Mouse (Mus musculus) liver, embryonic 14.5 days (tissue): Measurements from ENCODE around the gene Syne1. TPM values are rescaled to one million over a fixed set of nuclear protein-coding genes. Genes with fewer than 3 reads are reported as not detected.
A peak's percentile ranks its signal among the peaks of the same experiment; 100 is the strongest.

Source experiments
- ATAC-seq: fragments of 200-750 bp; cut with Nextera tagmentation; 2 replicates; pipeline ENCODE4 v1.8.0; 2017; ENCODE audit warnings: moderate number of reproducible peaks, mild to moderate bottlenecking, moderate library complexity; ENCODE audit not compliant: insufficient read depth
- DNase-seq, 3 experiments: peaks; one replicate each; pipeline ENCODE4 v3.0.0-alpha.2; 2012 to 2013; ENCODE audit warnings: low read depth in 3 of 3, low spot score in 3 of 3
- H3K27ac ChIP-seq: fragments of 300-500 bp; sonication (generic); 2 replicates; pipeline ENCODE4 v1.5.1; 2014; ENCODE audit warnings: moderate library complexity, mild to moderate bottlenecking, control low read depth, inconsistent platforms
- H3K27me3 ChIP-seq: fragments of 300-500 bp; sonication (generic); 2 replicates; pipeline ENCODE4 v1.6.1; 2014; ENCODE audit warnings: mild to moderate bottlenecking, low read length, moderate library complexity; ENCODE audit not compliant: control insufficient read depth, insufficient read depth
- H3K36me3 ChIP-seq: fragments of 300-500 bp; sonication (generic); replicated peaks from 2 replicates; pipeline ENCODE4 v1.6.1; 2014; ENCODE audit warnings: low read depth; ENCODE audit not compliant: control insufficient read depth, insufficient read depth
- H3K4me1 ChIP-seq, 2 experiments: fragments of 200-500 bp in 1 of 2; fragments of 300-500 bp in 1 of 2; sonication (generic) in 1 of 2; replicated peaks; 2 replicates each; pipeline ENCODE4 v1.6.1; 2012 to 2014; ENCODE audit warnings: antibody characterized with exemption in 1 of 2, inconsistent platforms in 1 of 2, low read length in 1 of 2; ENCODE audit not compliant: control insufficient read depth in 2 of 2, insufficient read depth in 2 of 2
- H3K4me2 ChIP-seq: fragments of 300-500 bp; sonication (generic); 2 replicates; pipeline ENCODE4 v1.6.1; 2014; ENCODE audit warnings: low read depth, mild to moderate bottlenecking, control low read depth, moderate library complexity
- H3K4me3 ChIP-seq, 2 experiments: fragments of 200-500 bp in 1 of 2; fragments of 300-500 bp in 1 of 2; sonication (generic) in 1 of 2; 2 replicates each; pipeline ENCODE4 v1.5.1; 2012 to 2014; ENCODE audit warnings: low read depth in 2 of 2, low read length in 2 of 2, mild to moderate bottlenecking in 2 of 2, control low read depth in 1 of 2, inconsistent platforms in 1 of 2, moderate library complexity in 1 of 2; ENCODE audit not compliant: insufficient read depth in 1 of 2
- H3K9ac ChIP-seq: fragments of 300-500 bp; sonication (generic); replicated peaks from 2 replicates; pipeline ENCODE4 v1.6.1; 2014; ENCODE audit warnings: mild to moderate bottlenecking, control low read depth, moderate library complexity
- H3K9me3 ChIP-seq: fragments of 300-500 bp; sonication (generic); 2 replicates; pipeline ENCODE4 v1.6.1; 2016; ENCODE audit warnings: low read length, mixed read lengths; ENCODE audit not compliant: control insufficient read depth
- CTCF ChIP-seq: IDR thresholded peaks from 2 replicates; pipeline ENCODE4 v1.5.1; 2016; ENCODE audit warnings: antibody characterized with exemption, low read depth, control low read depth
- EP300 ChIP-seq: IDR thresholded peaks from 2 replicates; pipeline ENCODE4 v1.6.1; 2016; ENCODE audit warnings: antibody characterized with exemption, low read depth
- WGBS: fragments of 180-500 bp; shearing (Covaris S2); extraction: QIAGEN DNeasy Blood & Tissue Kit; methylation state at CpG from one replicate; pipeline ENCODE4 v1.1.7; 2014; ENCODE audit not compliant: insufficient replicate concordance; 5-methylcytosine and 5-hydroxymethylcytosine counted together
- polyA plus RNA-seq, 2 experiments: library from polyadenylated mRNA; depleted of rRNA in 1 of 2; stranded (reverse) in 1 of 2; unstranded in 1 of 2; fragments of >200 nt; fragmentation: Nextera tagmentation in 1 of 2; extraction: Ambion mirVana in 1 of 2; gene quantifications; 2 replicates each; pipeline versions ENCODE4 v1.2.1 to v1.2.3; 2012 to 2014

Gene Syne1
- polyA plus RNA-seq, 2 experiments: 3.1 to 3.6 TPM

DNA sequence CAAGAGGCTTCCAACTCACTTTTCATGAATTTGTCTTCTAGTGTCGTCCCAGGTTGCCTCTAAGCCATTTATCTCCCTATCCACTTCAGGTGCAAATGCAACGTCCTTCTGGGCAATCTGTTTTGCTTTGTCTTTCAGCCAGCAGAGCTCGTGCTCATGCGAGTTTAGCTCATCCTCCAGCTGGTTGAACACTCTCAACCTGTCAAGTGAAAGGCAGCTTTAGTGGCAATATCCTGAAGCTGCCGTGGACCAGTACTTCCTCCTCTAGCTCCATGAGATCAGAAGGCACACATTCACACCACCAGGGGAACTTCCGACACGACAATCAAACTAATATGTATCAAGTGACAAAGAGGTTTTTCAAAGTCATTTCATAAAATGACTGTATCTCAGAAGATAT lies 228.7 kb downstream of the Syne1 start:
- TF ChIP-seq EP300 (no peak), CTCF (no peak)
- Histone ChIP-seq H3K27ac (no peak overlapping the region), H3K27me3 (no peaks in the 10 kb centered on the region), H3K36me3 (no peaks in the 10 kb centered on the region), H3K4me3 (no peak overlapping the region), H3K9me3 (no peaks in the 10 kb centered on the region), H3K4me2 (no peak overlapping the region), H3K9ac (no peak overlapping the region), H3K4me1 (no peaks in the 10 kb centered on the region)
- no peak for DNase-seq
- ATAC-seq: no peak
- WGBS: 19% methylated on average over 7 of the region's 7 CpGs

GRCm38 (mm10) chr10:5317602-5318001 lies 233.7 kb downstream of the Syne1 start:
- no peak for ATAC-seq
- Histone ChIP-seq H3K4me2 (no peak overlapping the region), H3K27ac (no peak overlapping the region), H3K4me1 (no peaks in the 10 kb centered on the region), H3K9ac (no peak overlapping the region), H3K27me3 (no peaks in the 10 kb centered on the region), H3K36me3 (no peaks in the 10 kb centered on the region), H3K9me3 (no peaks in the 10 kb centered on the region), H3K4me3 (no peak overlapping the region)
- peak; percentile 25 to 32 (median 26) for DNase-seq
- 20% methylated on average over 6 of the region's 6 CpGs for WGBS
- TF ChIP-seq CTCF (peak; percentile 89), EP300 (no peak)

DNA sequence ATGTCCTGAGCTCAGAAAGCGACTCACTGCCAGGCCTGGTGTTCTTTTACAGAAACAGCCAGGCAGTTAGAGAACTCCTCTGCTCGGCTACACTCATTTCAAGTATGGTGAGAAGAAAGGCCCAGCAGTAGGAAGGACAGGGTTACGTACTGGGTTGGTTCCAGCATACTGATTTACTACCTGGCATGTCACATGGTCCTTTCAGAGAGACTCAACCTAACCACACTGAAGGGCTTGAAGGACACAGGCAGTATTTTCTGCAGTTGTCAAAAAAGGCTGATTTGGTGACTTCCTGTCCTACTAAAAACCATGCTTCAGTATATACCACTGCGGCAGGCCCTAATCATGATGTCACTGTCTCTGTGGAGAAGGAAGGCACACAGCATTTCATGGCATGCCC lies 238.8 kb downstream of the Syne1 start:
- no peaks in the 10 kb centered on the region for H3K4me1 ChIP-seq
- no peak overlapping the region for H3K4me2 ChIP-seq
- no peak for DNase-seq
- no peaks in the 10 kb centered on the region for H3K27me3 ChIP-seq
- no peak overlapping the region for H3K9ac ChIP-seq
- no peaks in the 10 kb centered on the region for H3K9me3 ChIP-seq
- H3K36me3 ChIP-seq: no peaks in the 10 kb centered on the region
- no peak for ATAC-seq
- H3K27ac ChIP-seq: no peak overlapping the region
- TF ChIP-seq EP300 (no peak), CTCF (no peak)
- H3K4me3 ChIP-seq: no peak overlapping the region
- 35% methylated on average over 4 of the region's 4 CpGs for WGBS

- 53% methylated on average over 4 of the region's 4 CpGs for WGBS
- no peak for DNase-seq
- Histone ChIP-seq H3K4me1 (no peaks in the 10 kb centered on the region), H3K9me3 (no peaks in the 10 kb centered on the region), H3K4me3 (no peak overlapping the region), H3K36me3 (no peaks in the 10 kb centered on the region), H3K9ac (no peak overlapping the region), H3K4me2 (no peak overlapping the region), H3K27ac (no peak overlapping the region), H3K27me3 (no peaks in the 10 kb centered on the region)
- no peak for ATAC-seq
- TF ChIP-seq EP300 (no peak), CTCF (no peak)
Measured at GRCm38 (mm10) chr10:5309961-5310713, 241.1 kb downstream of the Syne1 start.

DNA sequence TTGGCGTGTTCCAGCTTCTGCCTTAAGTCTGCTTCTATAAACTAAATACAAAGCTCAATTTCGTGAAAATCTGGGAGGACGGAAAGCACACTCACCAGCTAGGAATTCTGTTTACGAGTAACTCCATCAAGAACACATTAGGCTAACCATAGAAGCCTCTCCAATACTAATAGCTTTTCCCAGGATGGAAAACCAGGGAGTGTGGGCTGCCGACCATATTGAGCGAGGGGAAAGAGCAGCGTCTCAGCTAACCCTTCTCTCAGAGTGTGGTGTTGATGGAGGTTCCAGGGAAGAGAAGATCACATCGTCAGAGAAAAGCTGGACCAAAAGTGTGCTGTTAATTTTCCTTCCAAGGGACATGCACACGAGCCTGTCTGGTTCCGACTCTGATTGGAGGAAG lies 241.9 kb downstream of the Syne1 start:
- Histone ChIP-seq H3K27me3 (no peaks in the 10 kb centered on the region), H3K27ac (no peak overlapping the region), H3K4me1 (no peaks in the 10 kb centered on the region), H3K9me3 (no peaks in the 10 kb centered on the region), H3K36me3 (no peaks in the 10 kb centered on the region), H3K9ac (no peak overlapping the region), H3K4me2 (no peak overlapping the region), H3K4me3 (no peak overlapping the region)
- no peak for ATAC-seq
- no peak for DNase-seq
- WGBS: 63% methylated on average over 10 of the region's 10 CpGs
- no peak for TF ChIP-seq EP300
- no peak for TF ChIP-seq CTCF
